14 mouse cellular contexts compared by ENCODE assay signal in the genomic region with DNA sequence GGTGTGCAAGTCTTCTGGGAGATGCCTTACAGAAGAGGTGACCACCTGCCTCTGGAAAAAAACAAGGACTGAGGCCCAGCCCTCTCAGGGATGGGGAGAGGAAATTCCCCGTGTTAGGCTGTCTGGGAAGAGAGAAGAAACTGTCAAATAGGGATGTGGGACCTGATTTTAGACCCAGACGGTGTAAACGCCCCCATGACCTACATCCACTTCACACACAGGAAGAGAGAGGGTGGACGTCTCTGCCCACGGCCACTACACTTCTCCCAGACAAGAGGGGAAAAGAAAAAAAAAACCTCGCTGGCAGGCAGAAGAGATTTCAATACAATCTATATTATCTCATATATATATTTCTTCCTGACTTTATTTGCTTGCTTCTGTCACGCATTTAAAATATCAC. TPM values are rescaled to one million over a fixed set of nuclear protein-coding genes. Genes with fewer than 3 reads are reported as not detected.
A peak's percentile ranks its signal among the peaks of the same experiment; 100 is the strongest.
DNase-seq lines count a peak whose midpoint lies in the region; ATAC-seq and TF ChIP-seq lines count a peak whose summit lies in the region.
"Had no signal": no experiment of that assay in that cellular context is flagged by ENCODE, and none has a peak within 500 bp of the region (broad histone marks: within the 10 kb centered on the region; RNA-seq: fewer than 3 reads in every experiment).

No protein-coding gene starts in this region.

- no peaks in the 10 kb centered on the region for H3K27me3 ChIP-seq in kidney, embryonic 14.5 days (ENCODE audit: control insufficient read depth, insufficient read depth, low read length)
- H3K27me3 ChIP-seq in lung, postnatal 0 days (replicated peaks; ENCODE audit: insufficient read depth, low read length): no peaks in the 10 kb centered on the region
- no peaks in the 10 kb centered on the region for H3K27me3 ChIP-seq in stomach, embryonic 16.5 days (ENCODE audit: control insufficient read depth, insufficient read depth, low read length)

- intact Hi-C loops in gastrocnemius, adult 2 months (cut with DNase I): no loop called here

- TF ChIP-seq CTCF in gastrocnemius, adult 2 months (IDR thresholded peaks at IDR 0.05): no peak
- no peak for TF ChIP-seq CTCF in lung, postnatal 0 days (IDR thresholded peaks at IDR 0.05)

- H3K4me1 ChIP-seq in kidney, embryonic 14.5 days (ENCODE audit: control insufficient read depth, insufficient read depth, low read length): peaks cover 36% of the 10 kb centered on the region
- H3K4me1 ChIP-seq in lung, postnatal 0 days (ENCODE audit: insufficient read depth, low read depth, low read length): peaks cover 36% of the 10 kb centered on the region
- peaks cover 45% of the 10 kb centered on the region for H3K4me1 ChIP-seq in stomach, embryonic 16.5 days (ENCODE audit: control insufficient read depth, insufficient read depth, low read length)

- no peak overlapping the region for H3K4me3 ChIP-seq in gastrocnemius, adult 2 months
- no peak overlapping the region for H3K4me3 ChIP-seq in kidney, embryonic 14.5 days (ENCODE audit: low read length)
- no peak overlapping the region for H3K4me3 ChIP-seq in lung, postnatal 0 days (ENCODE audit: low read depth, low read length)
- H3K4me3 ChIP-seq in stomach, embryonic 16.5 days (replicated peaks; ENCODE audit: low read length): no peak overlapping the region
- H3K4me3 ChIP-seq: midbrain, embryonic 12.5 days had no signal

- TF ChIP-seq EP300 in lung, postnatal 0 days (IDR thresholded peaks at IDR 0.05): no peak

- DNase-seq in gastrocnemius, adult 2 months: no peak
- no peak for DNase-seq in gastrocnemius, postnatal 10 days
- DNase-seq in kidney, adult 11 months: no peak
- DNase-seq in lung, postnatal 0 days (ENCODE audit: low spot score): no peak
- DNase-seq in lung, postnatal 36 days: no peak
- DNase-seq in thymus, postnatal 25 days: no peak
- DNase-seq: adrenal gland, adult 8-10 months; cerebellum, postnatal 14 days had no signal

- no peak overlapping the region for H3K4me2 ChIP-seq in kidney, embryonic 14.5 days (replicated peaks; ENCODE audit: low read depth, low read length)
- H3K4me2 ChIP-seq in lung, postnatal 0 days (replicated peaks; ENCODE audit: low read depth, low read length): no peak overlapping the region
- H3K4me2 ChIP-seq in stomach, embryonic 16.5 days (ENCODE audit: low read depth, low read length): no peak overlapping the region
- H3K4me2 ChIP-seq: midbrain, embryonic 12.5 days had no signal

- peaks cover 39% of the 10 kb centered on the region for H3K36me3 ChIP-seq in kidney, embryonic 14.5 days (ENCODE audit: control insufficient read depth, insufficient read depth, low read length)
- H3K36me3 ChIP-seq in lung, postnatal 0 days (ENCODE audit: insufficient read depth, low read length): peaks cover 21% of the 10 kb centered on the region; the same call in 1 of the 2 replicates
- H3K36me3 ChIP-seq in stomach, embryonic 16.5 days (ENCODE audit: control insufficient read depth, insufficient read depth, low read length): peaks cover 12% of the 10 kb centered on the region

- ATAC-seq in kidney, embryonic 14.5 days (ENCODE audit: low FRiP score, low TSS enrichment): no peak
- no peak for ATAC-seq in lung, postnatal 0 days
- ATAC-seq in stomach, embryonic 16.5 days (ENCODE audit: insufficient read depth, low FRiP score): no peak
- ATAC-seq: forebrain, embryonic 16.5 days; hindbrain, postnatal 0 days had no signal

- H3K9ac ChIP-seq in kidney, embryonic 14.5 days (ENCODE audit: low read depth, low read length): no peak overlapping the region
- no peak overlapping the region for H3K9ac ChIP-seq in lung, postnatal 0 days (replicated peaks; ENCODE audit: low read depth)
- no peak overlapping the region for H3K9ac ChIP-seq in stomach, embryonic 16.5 days (ENCODE audit: low read length)
- H3K9ac ChIP-seq: liver, postnatal 0 days; midbrain, embryonic 12.5 days had no signal

- no peaks in the 10 kb centered on the region for H3K9me3 ChIP-seq in kidney, embryonic 14.5 days (ENCODE audit: control insufficient read depth, low read length)
- no peaks in the 10 kb centered on the region for H3K9me3 ChIP-seq in lung, postnatal 0 days (ENCODE audit: low read length)
- no peaks in the 10 kb centered on the region for H3K9me3 ChIP-seq in stomach, embryonic 16.5 days (replicated peaks; ENCODE audit: control insufficient read depth, low read length)
- H3K9me3 ChIP-seq: midbrain, embryonic 12.5 days had no signal

- WGBS in kidney, embryonic 14.5 days: 44% methylated on average over 7 of the region's 7 CpGs
- WGBS in lung, postnatal 0 days: 15% methylated on average over 7 of the region's 7 CpGs
- 34% methylated on average over 7 of the region's 7 CpGs for WGBS in stomach, embryonic 16.5 days

- peak overlapping the region; percentile 20 for H3K27ac ChIP-seq in gastrocnemius, adult 2 months
- H3K27ac ChIP-seq in kidney, embryonic 14.5 days (ENCODE audit: low read depth, low read length): peak overlapping the region; percentile 44; the same call in 1 of the 2 replicates
- peak overlapping the region; percentile 92 for H3K27ac ChIP-seq in lung, postnatal 0 days (ENCODE audit: low read length)
- H3K27ac ChIP-seq in stomach, embryonic 16.5 days (ENCODE audit: low read length): peak overlapping the region; percentile 40; the same call in 1 of the 2 replicates
- H3K27ac ChIP-seq: hindbrain, postnatal 0 days; midbrain, embryonic 12.5 days had no signal

RNA-seq across cellular contexts. Expression of a gene that starts 13.9 kb away (rescaled TPM):
- total RNA-seq in gastrocnemius, adult 2 months (2021): 1 to 10 TPM; 4.0 to 8.8 TPM
- 1 to 10 TPM; 2.0 to 2.6 TPM for total RNA-seq in gastrocnemius, postnatal 10 days (2021)
- polyA plus RNA-seq in kidney, embryonic 14.5 days (2014; fragmentation: Nextera tagmentation; extraction: Ambion mirVana): 3.4 and 3.6 TPM in 2 replicates
- polyA plus RNA-seq in lung, postnatal 0 days (2015; fragmentation: Nextera tagmentation; extraction: Ambion mirVana): 10.6 and 10.8 TPM in 2 replicates
- 5.2 and 6.2 TPM in 2 replicates for polyA plus RNA-seq in stomach, embryonic 16.5 days (2015; fragmentation: Nextera tagmentation; extraction: Ambion mirVana)

RNA-seq across cellular contexts. Expression of a gene that starts 32.2 kb away (rescaled TPM):
- 10 to 100 TPM; 19.4 to 20.1 TPM for total RNA-seq in gastrocnemius, adult 2 months (2021)
- total RNA-seq in gastrocnemius, postnatal 10 days (2021): 1 to 10 TPM; 9.2 to 9.8 TPM
- 10.9 and 17.0 TPM in 2 replicates for polyA plus RNA-seq in kidney, embryonic 14.5 days (2014; fragmentation: Nextera tagmentation; extraction: Ambion mirVana)
- polyA plus RNA-seq in lung, postnatal 0 days (2015; fragmentation: Nextera tagmentation; extraction: Ambion mirVana): 11.8 and 13.7 TPM in 2 replicates
- 15.6 and 20.9 TPM in 2 replicates for polyA plus RNA-seq in stomach, embryonic 16.5 days (2015; fragmentation: Nextera tagmentation; extraction: Ambion mirVana)

RNA-seq across cellular contexts. Expression of a gene that starts 43.0 kb away (rescaled TPM):
- 10 to 100 TPM; 26.1 to 36.7 TPM for total RNA-seq in gastrocnemius, adult 2 months (2021)
- total RNA-seq in gastrocnemius, postnatal 10 days (2021): 10 to 100 TPM; 42.0 to 47.5 TPM
- polyA plus RNA-seq in kidney, embryonic 14.5 days (2014; fragmentation: Nextera tagmentation; extraction: Ambion mirVana): 45.8 and 63.1 TPM in 2 replicates
- 55.3 and 56.7 TPM in 2 replicates for polyA plus RNA-seq in lung, postnatal 0 days (2015; fragmentation: Nextera tagmentation; extraction: Ambion mirVana)
- 52.7 and 59.6 TPM in 2 replicates for polyA plus RNA-seq in stomach, embryonic 16.5 days (2015; fragmentation: Nextera tagmentation; extraction: Ambion mirVana)

Comparison
In these comparisons a context has a peak if more than half of its experiments do, and no peak if none do; other contexts are left out.
1. H3K27ac ChIP-seq: peak in every context shown above with its lines; median percentile 92 in lung, postnatal 0 days; 44 in kidney, embryonic 14.5 days; 40 in stomach, embryonic 16.5 days; 20 in gastrocnemius, adult 2 months.